Mouse (Mus musculus) CD4-positive naive resting alpha-beta T cell, adult 57 days (primary cell): ENCODE measurements around the gene Nln. TPM values are rescaled to one million over a fixed set of nuclear protein-coding genes. Genes with fewer than 3 reads are reported as not detected.

ENCODE experiments used
- total RNA-seq: library from RNA; stranded (reverse); gene quantifications from one replicate; pipeline ENCODE4 v1.2.4, GENCODE M21; 2023

The Nln gene
- 16.0 TPM for total RNA-seq

DNA sequence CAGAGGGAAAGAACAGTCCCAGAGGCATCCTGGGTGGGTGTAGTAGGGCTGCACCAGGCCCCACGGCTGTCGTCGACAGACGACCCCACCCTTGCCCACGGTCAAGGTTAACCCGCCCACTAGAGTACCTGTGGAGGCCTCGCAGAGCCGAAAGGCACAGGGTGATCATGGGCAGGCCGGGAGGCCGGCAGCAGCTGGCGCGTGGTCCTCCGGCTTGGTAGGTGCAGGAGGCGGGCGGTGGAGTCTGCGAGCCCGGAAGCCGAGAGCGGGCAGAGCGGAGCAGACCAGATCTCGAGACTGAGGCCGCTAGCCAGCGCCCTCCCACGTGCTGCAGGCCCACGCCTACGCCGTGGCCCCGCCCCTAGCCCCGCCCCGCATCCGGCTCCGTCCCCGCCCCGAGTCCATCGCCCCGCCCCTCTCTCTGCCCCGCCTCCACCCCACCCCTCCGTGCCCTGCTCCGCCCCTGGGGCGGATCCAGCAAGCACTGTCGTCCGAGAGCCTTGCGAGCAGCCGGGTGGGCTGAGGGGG lies at the start of gene Nln, which contains the start of gene Sgtb:
TSS of gene Nln (minus strand) at position 327 of the 528 bp plus-strand sequence.
TSS of gene Sgtb (plus strand) at position 454 of the 528 bp plus-strand sequence.

Other genes with a start within 250 kb of the Nln start
- 125 TPM for gene Erbin, start 189.1 kb downstream of the Nln start, total RNA-seq
- gene Sgtb, start 127 bp upstream of the Nln start, total RNA-seq: 0.35 TPM
- 30.2 TPM for gene Trappc13, start 68.9 kb upstream of the Nln start, total RNA-seq
- 14.8 TPM for gene Trim23, start 69.2 kb upstream of the Nln start, total RNA-seq
- 1.7 TPM for gene Cenpk, start 119.0 kb upstream of the Nln start, total RNA-seq
- 25.6 TPM for gene Ppwd1, start 119.2 kb upstream of the Nln start, total RNA-seq
- 21.4 TPM for gene Adamts6, start 178.2 kb upstream of the Nln start, total RNA-seq